Mouse (Mus musculus) activated CD4-positive, CD25-positive, alpha-beta regulatory T cell (primary cell): Measurements from ENCODE around the gene Ncbp3. TPM values are rescaled to one million over a fixed set of nuclear protein-coding genes. Genes with fewer than 3 reads are reported as not detected.

Experiments
- polyA plus RNA-seq, 2 experiments: library from polyadenylated mRNA; unstranded; fragments of 100-300 nt; shearing (Covaris generic); gene quantifications; one replicate each; pipeline ENCODE4 v1.2.1; 2017

Ncbp3 gene
- polyA plus RNA-seq, result 10 to 100 TPM; 14.9 to 18.5 TPM

GRCm38 (mm10) chr11:73047542-73047996 is at the start of gene Ncbp3:
Ncbp3 (plus strand) TSS chr11:73047783.

DNA sequence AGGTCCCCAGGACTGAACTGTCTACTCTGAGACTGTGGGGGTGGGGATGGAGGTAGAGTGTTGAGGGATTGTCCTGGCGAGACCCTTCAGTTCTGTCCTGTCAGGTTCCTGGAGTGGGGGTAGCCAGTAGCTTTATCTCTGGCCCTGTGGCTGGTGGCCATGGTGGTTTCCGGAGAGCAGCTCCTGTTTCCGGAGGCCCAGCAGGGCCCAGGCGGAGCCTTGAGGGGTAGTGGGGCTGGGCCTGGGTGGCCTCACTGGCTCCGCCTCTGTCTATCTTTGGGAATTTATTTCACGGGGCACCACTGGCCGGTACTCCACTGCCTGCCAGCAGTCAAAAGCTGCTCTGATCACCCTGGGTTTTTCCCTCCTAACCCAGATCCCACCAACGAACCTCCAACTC is 48.8 kb upstream of the Ncbp3 start, which contains the start of gene P2rx1:
Gene P2rx1, plus strand, starts transcription at position 333 of the 400 bp plus-strand sequence.

GRCm38 (mm10) chr11:73018471-73019146 is 29.0 kb upstream of the Ncbp3 start, which contains the start of gene Camkk1:
Camkk1 (plus strand) TSS chr11:73019008.

DNA sequence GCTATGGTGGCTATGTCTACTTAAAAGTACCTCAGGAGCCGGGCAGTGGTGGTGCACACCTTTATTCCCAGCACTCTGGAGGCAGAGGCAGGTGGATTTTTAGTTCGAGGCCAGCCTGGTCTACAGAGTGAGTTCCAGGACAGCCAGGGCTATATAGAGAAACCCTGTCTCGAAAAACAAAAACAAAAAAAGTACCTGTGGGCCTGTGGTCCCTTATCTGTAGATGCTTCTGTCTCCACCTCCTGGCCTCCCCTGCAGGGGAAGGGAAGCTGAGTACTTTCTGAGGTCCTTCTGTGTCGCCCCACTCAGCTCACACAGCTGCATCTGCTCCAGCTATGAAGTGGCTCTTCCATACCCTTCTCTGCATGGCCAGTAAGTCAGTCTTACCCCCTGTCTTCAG is 42.7 kb downstream of the Ncbp3 start, which contains the start of gene Itgae:
Gene Itgae, plus strand, starts transcription at position 301 of the 400 bp plus-strand sequence.

GRCm38 (mm10) chr11:73137591-73138501 is 90.3 kb downstream of the Ncbp3 start, which contains the start of gene Haspin:
Haspin (minus strand) TSS chr11:73138294.

Other genes with a start within 250 kb of the Ncbp3 start
- gene Atp2a3, start 86.6 kb upstream of the Ncbp3 start, polyA plus RNA-seq, result 100 to 1,000 TPM; 191 to 312 TPM
- under 1 TPM in 1 of 2 experiments, not detected in 1; 0.79 TPM for gene P2rx1, start 48.7 kb upstream of the Ncbp3 start, polyA plus RNA-seq
- gene Camkk1, start 28.8 kb upstream of the Ncbp3 start, polyA plus RNA-seq, result 1 to 10 TPM; 4.3 to 6.2 TPM
- gene Itgae, start 42.8 kb downstream of the Ncbp3 start, polyA plus RNA-seq, result 100 to 1,000 TPM in 1 of 2 experiments, 10 to 100 TPM in 1; 37.2 to 255 TPM
- gene Haspin, start 90.5 kb downstream of the Ncbp3 start, polyA plus RNA-seq, result 10 to 100 TPM; 14.4 to 20.1 TPM
- gene P2rx5, start 112.6 kb downstream of the Ncbp3 start, polyA plus RNA-seq, result under 1 TPM; 0.19 to 0.61 TPM
- 100 to 1,000 TPM in 1 of 2 experiments, 10 to 100 TPM in 1; 60.0 to 102 TPM for gene Emc6, start 129.3 kb downstream of the Ncbp3 start, polyA plus RNA-seq
- gene Tax1bp3, start 129.3 kb downstream of the Ncbp3 start, polyA plus RNA-seq, result 10 to 100 TPM; 29.9 to 32.4 TPM
- gene Ctns, start 151.3 kb downstream of the Ncbp3 start, polyA plus RNA-seq, result 10 to 100 TPM; 11.4 to 11.7 TPM
- 1 to 10 TPM; 6.0 to 7.6 TPM for gene Shpk, start 151.7 kb downstream of the Ncbp3 start, polyA plus RNA-seq
- not detected for gene Trpv1, start 186.5 kb downstream of the Ncbp3 start, polyA plus RNA-seq
- under 1 TPM in 1 of 2 experiments, not detected in 1; 0.05 TPM for gene Trpv3, start 219.6 kb downstream of the Ncbp3 start, polyA plus RNA-seq